Mouse (Mus musculus) left cerebral cortex, adult 18-20 months (tissue): ENCODE data around the gene Fanci. TPM values are rescaled to one million over a fixed set of nuclear protein-coding genes. Genes with fewer than 3 reads are reported as not detected.

Experiments
- DNase-seq, 2 experiments: peaks; one replicate each; pipeline ENCODE4 v3.0.0; 2021 to 2022; ENCODE audit warnings: low spot score in 2 of 2, mixed read lengths in 1 of 2
- total RNA-seq, 2 experiments: library from RNA; stranded (reverse); gene quantifications; 2 replicates each; pipeline ENCODE4 v1.2.3; 2021

Gene Fanci
- total RNA-seq, 2 experiments from 2014 or later = 0.42 to 1.3 TPM

DNA sequence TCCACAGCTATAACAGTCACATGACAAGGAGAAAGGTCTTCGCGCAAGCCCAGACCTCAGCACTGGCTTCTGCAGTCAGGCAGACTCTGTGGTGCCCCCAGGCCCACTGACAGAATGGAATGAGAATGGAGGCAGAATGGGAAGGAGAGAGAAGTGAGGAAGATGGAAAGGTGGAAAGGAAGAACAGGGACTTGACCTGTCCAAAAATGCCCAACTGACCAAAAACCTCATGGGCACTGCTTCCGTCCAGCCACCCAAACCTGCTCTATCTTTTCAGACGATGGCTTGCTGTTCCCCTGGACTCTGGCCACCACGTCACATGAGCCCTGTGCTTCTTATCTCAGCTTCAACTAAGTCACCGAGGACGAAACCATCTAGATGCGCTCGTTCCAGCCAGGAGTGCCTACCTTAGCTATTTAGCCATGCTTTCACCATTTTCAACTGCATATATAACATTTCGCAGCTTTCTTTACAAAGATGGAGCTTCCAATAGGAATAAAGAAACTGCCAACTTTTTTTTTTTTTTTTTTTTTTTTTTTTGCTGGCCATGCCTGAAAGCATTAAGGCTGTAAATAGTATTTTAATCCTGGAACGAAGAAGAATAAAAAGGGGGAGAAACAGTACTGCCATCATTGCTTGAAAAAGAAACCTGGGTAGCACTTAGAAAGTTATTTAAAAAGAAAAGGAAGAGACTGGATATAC is 71.8 kb downstream of the Fanci start:
- no peak for DNase-seq

DNA sequence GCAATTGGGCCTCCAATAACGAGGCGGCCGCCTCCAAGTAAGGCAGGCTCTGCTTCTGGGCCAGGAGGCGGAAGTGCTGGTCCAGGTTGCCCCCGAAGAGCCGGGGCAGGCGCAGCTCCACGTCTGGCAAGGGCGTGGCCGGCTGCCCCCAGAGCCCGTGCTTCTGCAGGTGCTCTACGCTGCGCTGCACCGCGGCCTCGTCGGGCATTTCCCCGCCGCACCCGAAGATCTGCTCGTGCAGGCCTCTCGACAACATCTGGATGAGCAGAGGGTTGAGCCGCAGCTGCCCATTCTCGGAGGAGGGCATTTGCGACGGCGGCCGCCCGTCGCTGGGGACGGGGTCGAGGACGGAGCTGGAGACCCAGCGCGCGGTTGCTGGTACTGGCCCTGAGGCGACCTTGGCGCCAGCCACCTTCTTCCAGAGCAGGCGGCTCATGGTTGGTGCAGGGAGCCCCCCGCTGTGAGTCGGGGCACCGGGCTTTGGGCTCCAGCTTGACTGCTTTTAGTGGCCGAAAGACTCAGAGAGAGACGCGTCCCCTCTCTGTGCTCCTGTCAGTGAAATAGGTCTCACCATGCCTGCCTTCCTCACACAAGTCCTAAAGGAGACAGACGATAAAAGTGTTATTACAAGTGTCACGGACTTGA is 73.2 kb downstream of the Fanci start:
- no peak for DNase-seq

DNA sequence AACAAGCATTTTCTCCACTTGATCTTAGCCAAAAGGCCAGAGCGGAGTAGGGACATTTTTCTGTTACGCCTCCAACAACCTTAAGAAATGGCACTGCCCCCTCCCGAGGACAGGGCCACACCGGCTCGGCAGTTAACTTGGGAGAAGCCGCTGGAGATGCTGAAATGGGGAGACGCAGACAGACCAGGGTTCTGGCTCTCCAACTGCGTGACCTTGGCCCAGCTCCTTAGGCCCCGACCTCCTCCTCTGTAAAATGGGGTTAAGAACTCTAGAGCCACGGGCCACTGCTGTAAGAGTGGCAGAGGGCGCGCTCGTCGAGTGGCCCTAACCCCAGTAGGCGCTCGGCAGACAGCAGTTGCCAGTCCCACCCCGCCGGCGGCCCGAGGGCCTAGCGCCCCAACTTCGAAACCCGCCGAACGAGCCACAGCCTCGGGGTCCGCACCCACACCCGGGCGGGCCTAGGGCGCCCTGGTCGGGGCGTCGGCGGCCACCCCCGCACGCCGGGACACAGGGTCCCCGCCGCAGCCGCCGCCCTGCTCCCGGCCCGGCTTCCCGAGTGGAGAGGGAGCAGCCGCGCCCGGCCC is 73.8 kb downstream of the Fanci start:
- DNase-seq = peak in 1 of 2 experiments; percentile 26

DNA sequence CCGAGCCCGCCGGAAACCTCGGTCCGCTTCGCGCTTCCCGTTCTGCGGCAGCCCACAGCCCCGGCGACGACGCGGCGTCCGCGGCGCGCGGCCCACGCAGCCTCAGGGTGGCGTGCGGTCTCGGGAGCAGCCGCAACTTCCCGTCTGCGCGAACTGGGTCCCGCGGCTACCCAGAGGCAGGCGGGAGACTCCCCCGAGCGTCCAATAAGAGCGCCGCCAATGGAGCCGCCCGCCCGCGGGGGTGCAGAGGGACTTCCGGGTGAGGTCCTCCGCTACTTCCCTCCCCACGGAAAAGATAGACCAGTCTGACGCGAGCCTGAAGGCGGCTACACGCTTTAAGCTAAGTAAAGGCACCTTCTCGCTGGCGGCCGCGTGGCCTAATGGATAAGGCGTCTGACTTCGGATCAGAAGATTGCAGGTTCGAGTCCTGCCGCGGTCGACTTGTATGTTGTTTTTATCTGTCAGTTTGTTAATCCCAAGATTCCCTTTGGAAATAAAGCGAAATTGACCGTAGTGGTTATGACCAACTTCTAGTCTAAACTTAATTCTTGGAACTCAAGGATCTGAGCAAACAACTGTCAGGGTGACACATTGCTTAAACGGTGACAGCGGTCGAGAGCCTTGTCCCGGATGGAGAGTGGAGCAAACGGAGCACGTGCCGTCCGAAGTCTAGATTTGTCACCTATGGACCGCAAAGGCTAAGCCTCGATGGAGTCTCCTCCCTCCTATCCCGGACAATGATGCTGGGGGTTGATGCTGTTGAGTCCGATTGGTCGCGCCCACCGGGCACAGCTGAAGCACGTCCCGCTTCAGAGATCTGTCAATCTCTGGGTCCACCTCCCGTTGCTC is 74.5 kb downstream of the Fanci start, which contains the start of gene Polg:
Gene Polg, minus strand, starts transcription at position 310 of the 849 bp plus-strand sequence.
- peak; percentile 99 for DNase-seq

DNA sequence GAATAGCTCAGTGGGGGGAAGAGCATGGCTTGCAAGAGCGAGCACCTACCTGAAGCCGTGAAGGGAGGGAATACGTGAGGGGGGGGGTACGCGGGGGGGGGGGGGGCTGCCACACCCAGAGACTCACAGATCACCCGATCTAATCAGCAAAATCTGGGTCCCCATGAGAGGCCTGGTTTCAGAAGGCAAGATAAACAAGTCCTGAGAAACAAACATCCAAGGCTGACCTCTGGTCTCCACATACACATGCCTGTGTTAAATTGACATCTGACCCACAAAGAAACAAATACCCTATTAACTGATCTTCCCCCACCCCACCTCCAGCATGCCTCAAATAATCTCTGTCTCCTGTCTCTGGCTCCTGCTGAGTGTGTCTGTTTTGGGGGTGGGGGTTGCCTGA is 76.2 kb downstream of the Fanci start:
- no peak for DNase-seq

DNA sequence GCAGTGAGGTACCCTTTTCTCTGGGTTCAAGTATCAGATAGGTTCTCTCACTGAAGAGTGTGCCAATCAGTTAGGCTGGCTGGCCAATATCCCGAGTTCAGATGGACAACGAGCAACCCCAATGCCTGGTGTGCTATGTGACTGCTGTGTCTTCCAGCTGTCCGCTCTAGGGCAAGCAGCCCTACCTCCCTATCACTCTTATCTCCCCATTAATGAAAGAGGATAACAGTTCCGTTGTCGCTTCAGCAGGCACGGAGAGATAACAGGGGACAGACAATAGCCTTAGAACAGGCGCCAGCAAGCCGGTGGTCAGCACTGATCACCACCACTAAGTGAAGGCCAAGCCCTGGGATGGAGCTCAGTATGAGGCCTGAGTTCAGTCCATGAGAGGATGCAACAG is 77.3 kb downstream of the Fanci start:
- DNase-seq = no peak

DNA sequence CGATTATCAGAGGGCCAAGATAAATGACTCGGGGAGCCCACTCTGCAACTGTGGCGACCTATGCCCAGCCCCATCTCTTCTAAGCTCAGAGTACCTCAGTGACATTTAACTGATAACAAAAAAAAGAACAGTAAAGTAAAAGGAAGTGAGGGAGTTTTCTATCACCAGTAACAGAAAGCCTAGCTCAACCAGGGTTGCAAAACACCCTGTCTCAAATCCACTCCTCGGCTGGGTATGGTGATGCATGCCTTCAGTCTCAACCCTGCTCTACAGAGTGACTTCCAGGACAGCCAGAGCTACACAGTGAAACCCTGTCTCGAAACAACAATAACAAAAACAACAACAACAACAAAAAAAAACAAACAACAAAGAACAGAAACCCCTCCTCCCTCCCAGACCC is 78.0 kb downstream of the Fanci start:
- no peak for DNase-seq

DNA sequence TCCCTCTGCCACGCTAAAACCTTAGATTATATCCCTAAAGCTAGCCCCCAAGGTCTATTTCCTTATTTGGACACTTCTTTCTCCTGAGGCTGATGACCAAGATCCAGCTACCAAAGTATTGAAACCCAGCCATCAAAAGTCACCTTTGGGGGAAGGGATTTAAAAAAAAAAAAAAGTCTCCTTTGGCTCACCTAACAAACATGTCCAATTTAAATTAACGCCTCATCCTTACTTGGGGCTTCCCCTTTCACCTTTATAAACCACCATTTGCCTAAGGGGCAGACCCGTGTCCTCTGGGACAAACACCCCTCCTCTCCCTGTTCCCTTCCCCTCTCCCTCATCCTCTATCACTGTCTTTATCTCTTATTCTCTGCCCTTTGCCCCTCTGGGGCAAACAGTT is 79.0 kb downstream of the Fanci start:
- DNase-seq = no peak

DNA sequence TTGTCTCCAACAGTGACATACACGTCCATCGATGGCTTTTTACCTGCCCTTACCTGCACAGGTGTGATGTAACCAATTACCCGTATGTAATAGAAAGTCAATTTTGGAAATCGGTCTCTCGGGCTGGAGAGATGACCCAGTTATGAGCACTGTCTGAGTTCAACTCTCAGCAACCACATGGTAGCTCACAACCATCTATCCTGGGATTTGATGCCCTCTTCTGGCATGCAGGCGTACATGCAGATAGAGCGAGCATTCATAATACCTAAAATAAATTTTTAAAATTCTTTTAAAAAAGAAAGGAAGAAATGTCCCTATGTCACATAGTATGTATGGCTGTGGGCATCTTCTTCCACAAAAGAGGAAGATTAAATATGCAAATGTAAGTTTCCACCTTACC is 79.7 kb downstream of the Fanci start:
- no peak for DNase-seq

DNA sequence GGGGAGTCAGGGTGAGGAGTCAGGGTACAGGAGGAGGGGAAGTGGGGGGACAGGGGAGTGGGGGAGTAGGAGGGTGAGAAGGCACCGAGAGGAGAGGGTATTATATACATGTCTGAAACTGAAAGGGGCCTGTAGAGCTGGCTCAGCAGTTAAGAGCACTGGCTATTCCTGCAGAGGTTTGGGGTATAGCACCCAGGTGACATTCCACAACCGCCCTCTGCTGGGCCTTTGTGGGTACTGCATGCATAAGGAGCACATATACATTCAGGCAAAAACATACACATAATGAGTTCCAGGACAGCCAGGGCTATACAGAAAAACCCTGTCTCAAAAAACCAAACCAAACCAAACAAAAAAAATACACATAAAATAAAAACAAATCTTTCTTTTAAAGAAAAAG is 81.1 kb downstream of the Fanci start:
- DNase-seq = no peak

DNA sequence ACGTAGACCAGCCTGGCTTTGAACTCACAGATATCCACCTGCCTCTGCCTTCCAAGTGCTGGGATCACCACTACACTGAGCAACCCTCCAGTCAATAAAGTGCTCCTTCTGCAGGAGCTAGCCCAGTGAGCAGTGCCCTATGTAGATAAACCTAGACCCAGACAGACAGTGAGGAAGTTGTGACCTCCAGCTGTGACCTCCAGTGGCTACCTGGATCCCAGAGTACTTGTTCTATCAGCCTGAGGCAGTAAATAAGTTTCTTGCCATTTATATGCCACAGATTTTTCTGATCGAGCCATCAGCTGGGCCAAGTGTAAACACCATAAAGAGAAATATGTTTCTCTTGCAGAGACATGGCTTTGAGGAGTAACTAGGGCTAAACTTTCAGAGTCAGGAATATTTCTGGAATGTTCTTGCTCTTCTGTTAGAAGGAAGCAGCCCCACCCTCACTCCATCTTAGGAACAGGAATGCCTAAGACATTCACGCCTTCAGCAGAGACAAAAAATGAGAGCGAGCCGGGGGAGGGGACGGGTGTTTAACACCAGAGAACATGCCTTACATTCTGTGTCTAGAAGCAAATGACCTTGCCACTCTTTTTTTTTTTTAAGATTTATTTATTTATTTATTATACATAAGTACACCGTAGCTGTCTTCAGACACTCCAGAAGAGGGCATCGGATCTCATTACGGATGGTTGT is 81.9 kb downstream of the Fanci start:
- no peak for DNase-seq

DNA sequence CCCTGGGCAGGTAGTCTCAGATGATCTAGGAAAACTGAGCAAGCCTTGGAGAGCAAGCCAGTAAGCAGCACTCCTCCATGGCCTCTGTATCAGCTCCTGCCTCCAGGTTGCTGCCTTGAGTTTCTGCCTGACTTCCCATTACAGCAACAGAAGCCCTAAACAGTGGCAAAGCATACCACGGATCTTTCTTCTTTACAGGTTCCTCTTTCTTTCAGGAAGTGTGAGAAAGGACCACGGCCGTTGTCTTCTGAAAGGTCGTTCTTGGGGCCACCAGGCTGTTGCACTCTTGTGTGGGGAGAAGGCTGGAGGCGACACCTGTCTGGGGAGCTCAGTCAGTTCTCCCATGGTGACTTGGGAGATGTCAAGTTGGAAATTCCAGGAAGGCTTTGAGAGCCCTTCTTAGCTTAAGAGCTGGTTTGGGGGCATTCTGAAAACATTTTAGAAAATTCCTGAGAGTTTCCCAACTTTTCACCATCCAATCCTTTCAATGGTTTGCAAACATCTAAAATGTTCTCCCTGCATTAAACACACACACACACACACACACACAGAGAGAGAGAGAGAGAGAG is 83.2 kb downstream of the Fanci start:
- no peak for DNase-seq

DNA sequence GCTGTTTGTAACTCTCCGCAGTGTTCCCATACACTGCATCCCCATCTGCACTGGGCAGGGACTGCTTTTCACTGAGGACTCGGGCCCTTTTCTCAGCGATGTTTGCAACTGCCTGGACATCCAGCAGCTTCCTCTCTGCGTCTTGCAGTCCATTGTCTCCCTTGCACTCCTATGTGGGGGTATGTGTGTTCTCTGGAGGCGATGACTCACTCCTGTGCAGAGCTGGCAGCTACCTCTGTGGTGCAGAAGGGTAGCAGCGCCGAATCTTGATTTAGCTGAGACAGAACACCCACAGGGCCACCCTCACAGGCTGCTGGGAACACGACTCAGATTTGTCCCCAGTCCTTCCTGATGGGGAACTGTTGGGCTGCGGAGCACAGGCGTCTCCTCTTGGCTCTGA is 94.8 kb downstream of the Fanci start:
- peak; percentile 80 to 88 for DNase-seq

DNA sequence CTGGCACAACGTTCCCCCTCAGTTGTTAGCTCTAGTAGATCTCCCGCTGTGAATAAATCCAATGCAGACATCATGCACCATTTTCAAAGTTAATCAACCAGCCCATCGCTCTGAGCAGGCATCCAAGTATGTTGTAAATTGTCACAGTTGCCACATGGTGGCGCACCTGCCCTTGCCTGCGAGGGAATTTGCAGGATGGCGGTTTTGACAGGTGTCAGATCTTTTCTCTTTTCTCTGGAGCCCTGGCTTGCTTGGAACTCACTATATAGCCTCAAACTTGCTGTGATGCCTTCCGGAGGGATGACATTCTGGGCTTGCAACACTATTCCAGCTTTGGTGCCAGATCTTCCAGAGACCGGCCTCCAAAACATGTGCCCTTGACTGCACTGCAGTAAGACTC is 102.2 kb downstream of the Fanci start:
- DNase-seq = peak; percentile 80 to 82

DNA sequence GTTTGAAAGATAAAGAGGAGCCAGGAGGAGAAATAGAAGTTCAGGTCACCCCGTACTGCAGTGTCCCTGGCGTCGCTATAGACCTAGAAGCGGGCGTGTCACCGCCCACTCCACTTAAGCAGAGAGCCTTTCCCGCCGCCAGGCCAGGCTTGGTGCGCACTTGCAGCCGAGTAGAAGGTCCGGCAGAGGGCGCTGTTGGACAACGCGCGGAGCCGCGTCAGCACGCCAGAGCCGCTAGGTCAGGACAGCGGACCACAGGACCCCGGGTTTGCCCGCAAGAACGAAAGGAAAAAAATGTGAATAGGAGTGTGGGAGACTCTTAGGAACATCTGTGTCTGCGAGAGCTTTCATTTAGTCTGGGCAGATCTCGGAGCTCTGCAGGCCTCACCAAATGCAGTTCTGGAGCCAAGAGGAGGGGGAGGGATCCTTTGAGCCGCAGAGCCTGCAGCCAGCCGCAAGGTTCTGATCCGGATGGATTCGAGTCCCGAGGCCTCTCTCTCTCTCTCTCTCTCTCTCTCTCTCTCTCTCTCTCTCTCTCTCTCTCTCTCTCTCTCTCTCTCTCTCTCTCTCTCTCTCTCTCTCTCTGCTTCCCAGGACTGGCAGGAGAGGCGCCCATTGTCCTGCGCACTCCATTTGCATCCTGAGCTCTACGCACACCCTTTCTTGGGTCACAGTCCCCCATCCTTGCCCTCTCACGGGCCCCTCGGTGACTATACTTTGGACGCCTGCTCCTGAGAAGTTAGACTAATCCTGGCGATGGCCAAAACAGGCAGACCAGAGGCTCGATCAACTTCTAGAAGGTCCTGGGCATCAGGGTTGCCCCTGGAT is 104.5 kb downstream of the Fanci start:
- DNase-seq = peak; percentile 93 to 94

DNA sequence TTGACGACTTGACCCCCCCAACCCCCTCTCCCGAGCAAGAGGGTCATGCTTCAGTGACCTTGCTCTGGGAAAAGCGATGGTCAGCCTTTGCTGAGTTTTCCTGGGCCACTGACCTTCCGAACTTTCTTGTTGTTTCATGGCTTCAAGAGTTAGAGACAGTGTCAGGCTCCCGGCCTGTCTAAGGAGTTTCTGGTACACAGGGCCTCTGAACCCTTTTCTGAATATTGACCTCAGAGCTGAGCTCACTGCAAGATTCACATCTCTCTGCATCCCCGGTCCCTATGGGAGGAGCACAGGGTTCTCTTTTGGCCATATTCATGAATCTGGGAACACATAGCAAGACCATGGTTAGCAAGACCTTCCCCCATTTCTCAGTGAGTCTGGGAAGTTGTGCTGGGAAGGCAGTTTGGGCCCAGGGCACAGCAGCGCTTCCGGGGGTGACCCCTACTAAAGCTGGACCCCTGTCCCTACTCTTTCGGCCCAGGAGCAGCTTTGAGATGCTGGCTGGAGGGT is 105.1 kb downstream of the Fanci start:
- DNase-seq = no peak

DNA sequence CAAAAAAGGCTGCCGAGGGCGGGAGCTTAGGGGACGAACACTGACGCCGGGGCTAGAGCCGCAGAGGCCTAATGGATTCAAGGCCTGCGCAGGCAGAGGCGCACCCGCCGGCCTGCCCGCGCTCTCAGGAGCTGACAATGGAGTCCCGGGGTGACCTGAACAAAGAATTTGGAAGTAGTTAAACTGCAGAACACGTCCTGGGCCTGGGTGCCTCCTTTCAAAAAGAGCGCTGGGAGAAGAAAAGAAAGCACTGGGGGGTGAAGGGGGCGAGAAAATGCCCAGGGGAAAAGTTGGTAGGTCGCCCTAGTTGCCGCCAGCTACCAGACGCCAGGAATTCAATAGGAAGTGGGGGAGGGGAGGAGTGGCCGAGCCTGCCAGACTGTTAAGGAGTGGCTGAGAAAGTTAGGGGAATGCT is 106.0 kb downstream of the Fanci start:
- DNase-seq = no peak

DNA sequence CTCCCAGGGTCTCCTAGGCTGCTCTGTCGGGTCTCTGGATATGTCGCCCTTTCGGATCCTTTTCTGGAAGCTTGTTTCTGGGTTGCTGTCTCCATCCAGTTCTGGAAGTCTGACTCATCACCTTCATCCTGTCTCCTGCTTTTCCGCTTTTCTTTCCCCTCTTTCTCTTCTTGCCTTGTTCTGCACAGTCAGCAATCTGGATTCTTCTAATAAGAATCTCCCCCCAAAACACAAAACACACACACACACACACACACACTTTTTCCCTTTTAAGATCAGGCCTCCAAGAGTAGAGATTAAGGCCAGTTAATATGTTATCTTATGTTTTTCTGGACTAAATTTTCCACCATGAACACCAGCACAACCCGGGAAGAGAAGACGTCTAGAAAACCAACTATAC is 106.6 kb downstream of the Fanci start:
- no peak for DNase-seq

DNA sequence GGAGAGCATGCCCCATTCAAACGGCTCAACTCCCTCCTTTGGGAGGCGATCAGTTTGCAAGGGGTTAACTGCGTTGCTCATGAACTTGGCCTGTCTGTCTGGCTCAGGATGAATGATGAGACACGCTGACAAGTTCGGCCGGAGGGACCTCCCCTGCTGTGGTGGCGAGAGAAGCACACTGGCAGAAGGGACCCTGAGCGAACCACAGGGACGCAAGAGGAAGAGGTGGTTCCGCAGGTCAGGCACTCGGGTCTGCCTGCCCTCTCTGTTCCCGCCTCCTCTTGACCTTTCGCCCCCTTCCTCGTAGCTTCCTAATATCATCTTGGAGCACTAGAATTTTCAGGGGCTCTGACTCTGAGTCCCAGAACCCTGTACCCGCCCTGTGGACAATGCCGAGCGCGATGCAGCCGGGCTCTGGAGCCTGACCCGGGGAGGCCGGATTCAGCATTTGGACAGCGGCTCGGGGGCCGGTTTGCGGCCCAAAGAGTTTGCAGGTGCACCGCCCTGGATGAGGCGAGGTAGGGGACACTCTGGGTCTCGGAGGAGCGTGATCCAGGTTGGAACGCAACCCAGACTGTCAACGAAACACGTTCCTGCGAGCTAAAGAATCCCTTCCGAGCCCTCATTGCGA is 107.4 kb downstream of the Fanci start:
- no peak for DNase-seq
